Mouse (Mus musculus): Measurements from ENCODE around the gene Tmem150c. TPM values are rescaled to one million over a fixed set of nuclear protein-coding genes. Genes with fewer than 3 reads are reported as not detected.

Tmem150c gene
- total RNA-seq, 2 experiments from 2014 or later, result 48.9 to 50.1 TPM

DNA sequence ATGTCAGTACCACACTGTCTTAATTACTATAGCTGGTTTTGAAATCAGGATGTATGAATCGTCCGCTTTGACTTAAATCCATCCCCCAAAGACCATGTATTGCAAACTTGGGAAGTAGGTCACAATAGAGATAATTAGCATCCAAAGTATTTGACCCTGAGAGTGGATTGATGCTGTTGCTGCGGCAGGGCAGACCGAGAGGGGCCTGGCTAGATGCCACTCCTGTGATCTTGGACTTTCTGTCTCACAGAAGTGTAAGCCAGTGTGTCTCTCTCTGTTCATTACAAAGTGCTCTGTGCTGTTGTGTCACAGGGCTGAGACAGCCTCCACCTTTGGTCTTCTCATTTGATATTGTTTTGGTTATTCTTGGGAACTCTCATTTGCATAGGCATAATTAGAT is 12.5 kb upstream of the Tmem150c start:
- DNase-seq (ENCODE audit: low spot score in 2 of 2), result no peak

DNA sequence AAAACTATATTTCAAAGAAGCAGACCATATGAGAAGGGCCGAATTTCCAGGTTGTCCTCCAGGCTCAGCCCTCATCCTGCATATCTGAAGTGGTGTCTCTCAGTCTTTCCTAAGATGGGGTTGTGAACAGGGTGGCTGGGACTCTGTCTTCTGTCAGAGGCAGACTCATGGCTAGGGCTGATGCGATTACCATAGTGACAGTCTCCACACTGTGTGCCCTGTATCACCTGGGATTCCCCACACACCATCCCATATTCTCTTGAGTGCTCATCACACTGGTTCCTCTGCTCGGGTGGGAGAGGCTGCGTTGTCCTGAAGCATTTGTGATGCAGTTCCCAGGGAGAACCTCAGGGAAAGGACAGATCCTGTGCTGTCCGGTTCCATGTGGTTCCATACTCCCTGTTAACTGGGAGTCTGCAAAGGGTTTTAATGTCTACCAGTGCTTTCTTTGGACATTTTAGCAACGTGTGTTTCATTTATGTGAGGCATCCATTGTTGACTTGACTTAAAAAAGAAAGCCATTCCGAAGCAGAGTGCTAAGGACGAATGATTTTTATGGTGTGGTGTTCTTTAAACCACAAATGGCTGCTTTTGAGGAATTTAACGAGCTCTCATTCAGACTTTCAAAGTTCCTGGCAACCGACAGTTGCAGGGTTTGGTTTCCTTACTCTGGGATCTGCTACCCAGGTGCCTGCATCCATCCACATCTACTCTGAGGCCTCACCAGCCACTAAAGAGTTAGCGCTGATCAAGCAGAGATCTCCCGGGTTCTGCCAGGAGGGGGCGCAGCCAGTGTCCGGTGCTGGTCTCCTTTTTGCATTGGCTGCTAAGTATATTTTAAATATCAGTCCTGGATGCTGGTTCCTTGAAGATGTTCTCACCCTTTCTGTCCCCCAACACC is 7.2 kb upstream of the Tmem150c start:
- peak; percentile 64 to 66 for DNase-seq (ENCODE audit: low spot score in 2 of 2)

DNA sequence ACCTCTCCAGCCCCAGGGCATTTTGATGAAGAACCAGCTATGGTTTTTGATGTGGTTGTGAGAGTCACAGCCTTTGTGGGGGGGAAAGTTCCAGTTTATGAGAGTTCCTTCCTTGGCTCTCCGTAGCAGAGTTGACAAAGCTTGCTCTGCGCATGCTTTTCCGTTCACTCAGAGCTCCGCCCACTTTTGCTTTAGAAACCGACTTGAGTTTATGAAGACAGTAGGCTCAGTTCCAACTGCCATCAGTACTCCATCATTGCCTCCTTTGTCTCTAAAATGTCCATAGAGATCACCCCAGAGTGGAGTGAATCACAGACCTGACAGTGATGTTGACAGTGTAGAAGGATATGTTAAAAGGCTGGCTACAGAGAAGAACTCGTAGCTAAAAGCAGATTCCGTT is 3.8 kb upstream of the Tmem150c start:
- DNase-seq (ENCODE audit: low spot score in 2 of 2), result no peak

DNA sequence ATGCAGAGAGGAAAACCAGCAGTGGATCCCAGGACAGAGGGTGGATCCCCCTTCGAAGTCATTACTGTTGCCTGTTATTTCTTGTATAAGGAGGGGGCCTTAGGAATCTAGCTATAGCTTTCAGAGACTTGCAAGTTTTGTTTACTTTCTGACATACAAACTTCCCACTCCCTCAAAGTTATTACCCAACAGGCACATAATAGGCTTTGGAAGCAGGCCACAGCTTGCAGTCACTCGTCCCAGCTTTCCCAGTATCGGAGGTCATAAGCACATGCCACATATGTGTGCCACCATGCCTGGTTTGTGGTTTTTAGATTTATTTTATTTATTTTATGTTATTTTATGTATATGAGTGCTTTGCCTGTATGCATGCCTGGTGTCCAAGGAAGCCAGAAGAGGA is 3.2 kb upstream of the Tmem150c start:
- DNase-seq (ENCODE audit: low spot score in 2 of 2), result no peak

DNA sequence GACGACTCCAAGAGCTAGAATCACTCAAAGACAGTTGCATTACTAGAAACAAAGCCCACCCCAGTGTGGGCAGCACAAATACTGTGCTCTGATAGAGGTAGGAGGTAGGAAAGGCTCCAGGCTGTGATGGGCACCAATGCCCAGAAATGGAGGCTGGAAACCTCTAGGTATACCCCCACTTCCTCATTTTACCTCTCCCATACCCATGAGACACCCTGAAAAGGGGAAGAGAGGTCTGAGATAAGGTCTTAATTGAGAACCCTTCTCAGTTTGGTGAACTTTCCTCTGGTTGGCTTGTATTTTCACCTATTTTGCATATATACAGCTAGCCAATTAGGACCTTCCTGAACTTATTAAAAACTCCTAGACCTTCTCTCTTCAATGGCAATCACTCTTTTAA is 2.4 kb upstream of the Tmem150c start:
- no peak for DNase-seq (ENCODE audit: low spot score in 2 of 2)

DNA sequence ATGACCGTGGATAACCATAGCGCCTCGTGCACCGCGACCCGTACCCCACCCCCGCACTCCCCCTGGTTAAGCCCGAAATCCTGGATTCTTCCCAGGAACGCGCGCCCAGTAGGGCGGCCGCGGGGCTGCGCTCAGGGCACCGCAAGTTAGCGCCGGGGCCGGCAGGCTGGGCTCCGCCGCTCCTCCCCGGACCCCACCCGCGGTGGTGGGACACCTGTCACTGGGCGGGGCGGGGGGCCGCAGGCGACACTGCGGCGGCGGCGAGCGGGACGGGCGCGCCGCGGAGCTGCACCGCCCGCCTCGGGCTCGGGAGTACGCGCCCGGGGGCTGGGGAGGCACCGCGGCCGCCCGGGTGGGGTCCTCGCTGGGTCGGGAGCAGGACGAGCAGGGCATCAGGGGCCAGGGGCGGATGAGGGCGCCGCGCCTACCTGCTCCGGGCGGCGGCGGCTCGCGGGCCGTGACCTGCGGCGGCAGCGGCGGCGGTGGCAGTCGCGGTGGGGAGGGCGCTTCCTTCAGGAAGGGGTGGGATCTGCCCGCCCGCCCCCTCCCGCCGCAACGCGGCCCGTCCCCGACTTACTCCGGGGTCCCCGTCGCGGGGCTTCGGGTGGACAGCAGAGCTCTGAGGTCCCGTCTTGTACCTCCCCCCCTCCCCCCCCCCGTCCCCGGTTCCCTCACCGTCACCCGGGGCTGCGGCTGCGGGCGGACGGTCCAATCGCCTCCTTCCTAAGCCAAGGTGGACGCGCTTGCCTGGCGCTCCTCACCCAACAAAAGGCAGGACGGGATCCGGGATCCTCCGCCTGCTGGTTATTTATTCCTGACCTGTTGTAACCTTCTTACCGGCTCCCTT is 594 bp downstream of the Tmem150c start:
- peak in 1 of 2 experiments; percentile 25 for DNase-seq (ENCODE audit: low spot score in 2 of 2)

DNA sequence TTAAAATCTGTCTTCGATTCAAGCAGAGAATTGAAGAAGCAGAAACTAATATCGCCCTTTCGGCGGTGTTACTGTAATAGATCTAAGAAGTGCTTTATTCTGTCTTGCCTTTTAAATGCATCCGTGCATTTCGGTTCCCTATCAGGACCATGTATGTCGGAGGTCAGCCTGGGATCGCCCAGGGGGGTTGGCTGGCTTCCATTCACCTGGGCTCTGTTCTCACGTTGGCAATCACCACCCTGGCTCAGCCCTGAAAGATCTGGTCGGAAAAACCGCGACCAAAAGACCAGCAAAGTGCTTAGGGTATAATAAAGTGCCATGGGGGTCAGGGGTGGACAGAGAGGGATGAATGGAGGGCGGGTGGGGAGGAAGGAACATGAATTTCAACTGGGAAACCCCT is 1.3 kb downstream of the Tmem150c start:
- DNase-seq (ENCODE audit: low spot score in 2 of 2), result no peak

DNA sequence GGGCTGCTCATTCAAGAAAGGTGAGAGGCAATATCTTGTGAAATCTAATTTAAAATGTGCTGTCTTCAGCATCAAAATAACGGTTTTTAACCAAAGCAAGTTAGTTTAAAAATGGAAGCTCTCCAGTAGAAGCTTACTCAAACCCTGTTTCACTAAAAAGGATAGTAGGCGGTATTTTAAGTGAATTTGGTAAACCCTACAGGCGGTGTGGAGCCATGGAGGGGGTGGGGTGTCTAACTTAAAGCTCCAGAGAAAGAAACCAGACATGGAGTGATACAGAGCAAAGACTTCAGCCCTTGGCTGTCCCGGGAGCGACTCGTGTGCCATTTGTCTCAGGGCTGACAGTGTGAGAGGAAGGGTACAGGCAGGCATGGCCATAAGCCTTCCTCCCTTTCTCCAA is 4.0 kb downstream of the Tmem150c start:
- peak in 1 of 2 experiments; percentile 19 for DNase-seq (ENCODE audit: low spot score in 2 of 2)

DNA sequence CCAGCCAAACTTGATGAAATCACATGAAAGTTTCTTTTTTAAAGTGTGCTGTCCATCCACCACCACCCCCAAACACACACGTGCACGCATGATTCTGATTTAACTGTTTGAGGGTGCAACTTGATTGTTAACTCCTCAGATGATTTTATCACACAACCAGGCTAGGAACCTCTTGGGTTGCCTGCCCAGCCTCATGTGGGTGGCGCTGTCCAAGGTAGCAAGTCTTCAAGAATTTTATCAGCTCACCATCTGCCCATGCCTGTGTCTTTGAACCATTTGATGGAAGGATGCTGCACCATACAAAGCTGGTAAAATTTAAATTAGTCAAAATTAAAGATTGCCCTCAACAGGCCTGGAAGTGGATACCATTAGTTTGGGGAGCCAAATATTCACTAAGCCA is 9.6 kb downstream of the Tmem150c start:
- DNase-seq (ENCODE audit: low spot score in 2 of 2), result no peak

DNA sequence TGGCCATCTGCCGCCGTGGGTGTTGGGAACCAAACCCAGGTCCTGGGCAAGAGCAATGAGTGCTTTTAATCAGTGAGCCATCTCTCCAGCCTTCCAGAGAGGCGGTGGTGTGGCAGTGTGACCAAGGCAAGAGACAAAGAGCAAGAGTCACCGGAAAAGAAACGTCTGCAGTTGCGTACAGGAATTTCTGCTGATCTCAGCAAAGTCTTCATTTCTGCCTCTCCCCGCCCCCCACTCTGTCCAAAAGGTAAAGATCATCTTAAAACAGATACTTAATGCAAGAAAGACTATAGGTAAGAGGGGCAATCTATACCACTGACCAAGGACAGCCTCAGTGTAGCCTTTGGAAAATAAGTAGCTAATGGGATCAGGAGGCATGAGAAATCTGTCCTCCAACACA is 14.8 kb downstream of the Tmem150c start:
- DNase-seq (ENCODE audit: low spot score in 2 of 2), result no peak

DNA sequence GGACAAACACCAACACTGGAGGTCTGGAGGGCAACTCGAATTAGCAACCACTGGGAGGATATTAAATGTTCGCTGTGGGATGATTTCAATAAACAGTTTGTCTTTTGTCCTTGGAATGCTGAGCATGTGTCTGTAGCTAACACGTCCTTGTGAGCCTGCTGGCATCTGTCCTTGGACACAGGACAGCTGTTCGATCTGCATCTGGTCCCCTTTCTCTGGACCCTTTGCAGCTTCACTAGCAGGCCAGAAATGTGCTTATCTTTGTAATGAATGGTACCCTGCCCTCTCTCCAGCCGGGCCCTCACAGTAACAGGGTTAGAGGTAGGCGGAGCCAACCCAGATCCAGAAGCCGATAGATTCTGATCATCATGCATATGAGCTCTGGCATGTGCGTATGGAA is 32.3 kb downstream of the Tmem150c start:
- no peak for DNase-seq (ENCODE audit: low spot score in 2 of 2)

DNA sequence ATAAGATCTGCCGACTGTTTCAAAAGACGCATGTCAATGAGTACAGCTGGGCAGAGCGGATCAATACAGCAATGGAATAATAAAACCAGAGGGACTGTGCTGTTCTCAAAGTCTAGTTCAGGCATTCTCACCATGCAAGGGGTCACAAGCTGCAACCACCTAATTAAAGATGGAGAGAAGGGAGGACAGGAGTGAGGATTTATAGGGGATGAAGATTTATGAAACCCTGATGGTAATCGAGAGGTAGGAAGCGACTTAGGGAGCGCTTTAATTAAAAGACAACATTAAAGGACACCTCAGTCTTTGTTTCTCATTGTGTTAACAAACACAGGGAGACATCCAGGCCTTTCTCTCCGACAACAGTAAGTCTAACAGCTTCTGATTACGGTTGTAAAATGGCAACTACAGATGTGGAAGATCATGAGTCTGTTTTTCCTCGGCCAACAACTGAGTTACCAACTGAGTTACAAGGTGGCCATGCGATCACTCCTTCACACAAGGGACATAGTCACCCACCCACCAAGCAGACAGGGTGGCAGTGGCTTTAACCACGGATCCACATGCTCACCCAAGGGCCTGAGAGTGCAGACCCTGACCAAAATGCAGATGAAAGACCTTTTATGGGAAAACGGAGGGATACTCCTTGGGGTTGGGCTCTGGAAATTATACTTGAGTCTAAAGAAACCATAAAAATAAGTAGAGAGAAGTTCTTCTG is 34.0 kb downstream of the Tmem150c start:
- no peak for DNase-seq (ENCODE audit: low spot score in 2 of 2)

DNA sequence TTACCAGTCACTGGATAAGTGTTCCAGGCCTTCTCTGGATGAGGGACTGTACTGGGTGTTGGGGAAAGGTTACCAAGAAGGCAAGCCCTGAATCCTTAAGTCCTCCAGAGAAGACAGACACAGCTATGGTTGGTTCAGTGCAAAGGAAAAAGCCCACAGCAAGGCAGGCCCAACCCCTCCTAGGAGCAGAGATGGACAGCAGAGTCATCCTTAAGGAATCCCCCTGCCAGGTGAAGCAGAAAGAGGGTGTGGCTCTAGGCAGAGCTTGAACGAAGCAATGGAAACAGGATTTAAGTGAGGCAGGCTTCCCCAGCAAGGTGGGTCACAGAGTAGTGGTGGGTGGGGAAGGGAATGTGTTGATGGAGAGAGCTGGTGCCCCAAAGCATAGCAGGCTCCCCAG is 35.1 kb downstream of the Tmem150c start:
- no peak for DNase-seq (ENCODE audit: low spot score in 2 of 2)

DNA sequence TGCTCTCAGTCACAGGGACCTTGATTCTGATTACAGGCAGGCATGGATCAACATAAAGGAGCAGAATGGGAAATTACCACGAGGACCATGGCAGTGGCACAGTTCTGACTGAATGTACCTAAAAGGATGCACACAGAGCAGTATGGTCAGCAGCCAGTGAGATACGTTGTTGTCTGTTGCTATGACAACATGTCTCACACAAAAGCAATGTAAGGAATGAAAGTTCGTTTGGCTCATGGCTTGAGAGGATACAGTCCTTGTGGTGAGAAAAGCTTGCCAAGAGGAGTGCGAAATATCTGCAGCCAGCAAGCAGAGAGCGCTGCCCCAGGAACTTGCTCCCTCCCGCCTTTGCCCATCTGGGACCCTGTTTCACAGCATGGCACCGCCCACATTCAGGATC is 36.3 kb downstream of the Tmem150c start:
- DNase-seq (ENCODE audit: low spot score in 2 of 2), result no peak

DNA sequence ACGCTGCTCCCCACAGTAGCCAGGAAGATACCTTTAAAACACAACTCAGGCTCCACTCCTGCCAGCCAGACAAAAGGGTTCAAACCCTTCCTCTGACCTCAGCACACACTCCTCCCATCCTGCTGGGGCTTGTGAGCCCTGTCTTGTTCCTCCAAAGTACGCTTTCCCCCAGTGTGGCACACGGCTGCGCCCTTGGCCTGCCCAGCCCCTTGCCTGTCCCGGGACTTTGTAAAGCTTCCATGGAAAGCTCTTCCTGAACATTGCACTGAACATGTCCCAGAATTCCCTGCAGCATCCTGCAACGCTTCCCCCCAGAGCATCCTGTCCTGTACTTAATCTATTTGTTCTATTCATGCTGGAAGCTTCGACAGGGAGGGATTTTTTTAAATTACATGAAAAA is 38.4 kb downstream of the Tmem150c start:
- no peak for DNase-seq (ENCODE audit: low spot score in 2 of 2)

DNA sequence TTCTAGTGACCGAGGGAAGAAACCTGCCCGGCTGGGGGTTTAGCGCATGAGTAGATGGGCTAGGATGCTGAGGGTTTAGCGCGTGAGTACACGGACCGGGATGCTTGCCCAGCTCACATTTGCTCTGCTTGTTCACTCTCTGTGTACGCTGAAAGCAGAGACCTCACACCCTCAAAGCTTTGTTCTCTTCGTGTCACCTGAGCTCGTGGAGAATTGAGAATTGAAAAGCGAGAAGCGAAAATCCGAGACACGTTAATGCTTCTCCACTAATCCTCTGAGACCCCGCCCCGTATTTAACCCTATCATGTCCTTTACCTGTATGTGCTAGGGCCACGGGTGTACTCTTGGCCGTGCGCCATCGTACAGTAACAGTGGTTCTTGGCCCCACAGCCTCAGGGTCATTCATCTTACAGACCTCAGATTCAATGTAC is 38.9 kb downstream of the Tmem150c start:
- DNase-seq (ENCODE audit: low spot score in 2 of 2), result no peak

DNA sequence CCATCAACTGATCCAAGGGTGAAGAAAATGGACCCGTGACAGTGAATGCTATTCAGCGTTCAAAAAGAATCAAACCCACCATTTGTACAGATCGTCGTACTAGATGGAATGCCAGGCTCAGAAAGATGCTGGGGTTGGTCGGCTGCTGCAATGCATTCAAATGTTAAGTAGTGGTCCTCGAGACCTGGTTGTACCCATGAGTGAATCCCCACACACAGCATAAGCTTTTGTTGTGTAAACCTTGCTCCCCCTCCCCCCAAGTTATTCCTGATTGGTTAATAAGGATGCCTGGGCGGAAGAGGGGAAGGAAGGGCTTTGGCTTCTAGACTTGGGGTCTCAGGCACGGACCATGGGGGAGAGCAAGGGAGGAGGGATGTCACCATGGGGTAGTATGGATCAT is 40.3 kb downstream of the Tmem150c start:
- no peak for DNase-seq (ENCODE audit: low spot score in 2 of 2)

DNA sequence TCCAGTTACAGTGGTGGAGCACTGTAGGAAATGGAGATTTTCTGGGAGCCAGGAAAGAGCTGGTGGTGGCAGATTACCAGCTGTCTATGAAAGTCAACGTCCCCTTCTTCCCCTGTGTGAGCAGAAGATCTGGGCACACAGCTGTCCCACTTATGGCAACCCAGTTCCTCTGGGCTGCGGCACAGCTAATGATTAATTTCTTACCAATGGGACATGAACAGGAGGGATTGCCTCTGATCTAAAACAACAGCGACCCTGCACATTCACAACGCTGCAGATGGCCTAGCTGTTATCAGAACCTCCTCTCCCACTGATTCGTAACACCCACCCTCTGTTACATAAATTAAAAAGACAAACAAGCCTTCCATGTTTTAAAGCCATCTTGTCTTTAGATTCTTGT is 46.2 kb downstream of the Tmem150c start:
- no peak for DNase-seq (ENCODE audit: low spot score in 2 of 2)

DNA sequence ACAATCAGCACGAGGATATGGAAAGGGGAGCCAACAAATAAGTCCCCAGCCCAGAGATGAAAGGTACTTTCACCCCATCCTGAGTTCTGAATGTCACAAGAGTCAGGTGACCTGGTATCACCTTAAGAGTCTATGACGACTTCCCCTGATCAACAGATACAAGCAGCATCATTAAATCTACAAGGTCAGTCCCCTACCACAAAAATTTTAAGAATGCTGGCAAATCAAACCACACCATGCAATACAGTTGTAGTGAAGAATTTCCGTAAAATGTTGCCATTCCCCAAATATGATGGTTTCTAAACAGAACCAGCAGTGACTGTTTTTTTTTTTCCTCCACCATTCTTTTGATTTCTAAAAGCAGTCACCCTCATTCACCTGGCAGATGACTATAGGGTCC is 49.0 kb downstream of the Tmem150c start:
- DNase-seq (ENCODE audit: low spot score in 2 of 2), result no peak

DNA sequence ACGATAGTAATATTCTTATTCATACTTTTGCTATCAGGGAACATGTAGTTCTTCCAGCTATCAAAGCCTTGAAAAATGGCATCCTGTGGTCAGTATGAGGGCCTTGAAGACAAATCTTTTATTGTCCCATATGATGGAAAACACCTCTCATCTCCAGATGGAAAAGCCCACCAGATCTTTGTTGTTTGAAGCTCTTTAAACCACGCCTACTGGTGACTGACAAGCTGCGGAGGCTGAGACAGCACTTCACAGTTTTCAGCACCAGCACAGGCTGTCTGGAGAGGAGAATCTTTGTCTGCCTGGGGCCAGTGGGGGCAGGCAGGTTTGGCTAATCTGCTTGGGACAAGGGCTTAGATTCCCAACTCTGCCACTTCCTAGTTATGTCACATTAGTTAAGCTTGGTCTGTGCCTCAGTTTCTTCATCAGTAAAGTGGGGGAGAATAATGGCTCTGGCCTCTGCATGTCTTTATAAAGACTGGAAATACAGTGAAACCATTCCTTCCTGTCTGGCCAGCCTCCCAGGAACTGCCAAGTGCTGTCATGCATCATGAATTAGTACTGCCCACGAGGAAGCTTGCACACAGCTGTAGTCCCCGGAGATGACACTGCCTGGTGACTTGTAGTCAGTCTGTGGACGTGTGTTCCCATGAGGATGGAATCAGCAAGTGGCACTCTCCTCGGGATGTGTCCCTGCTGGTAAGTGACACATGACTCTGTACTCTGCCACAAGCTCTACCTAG is 49.9 kb downstream of the Tmem150c start:
- DNase-seq (ENCODE audit: low spot score in 2 of 2), result peak in 1 of 2 experiments; percentile 9

DNA sequence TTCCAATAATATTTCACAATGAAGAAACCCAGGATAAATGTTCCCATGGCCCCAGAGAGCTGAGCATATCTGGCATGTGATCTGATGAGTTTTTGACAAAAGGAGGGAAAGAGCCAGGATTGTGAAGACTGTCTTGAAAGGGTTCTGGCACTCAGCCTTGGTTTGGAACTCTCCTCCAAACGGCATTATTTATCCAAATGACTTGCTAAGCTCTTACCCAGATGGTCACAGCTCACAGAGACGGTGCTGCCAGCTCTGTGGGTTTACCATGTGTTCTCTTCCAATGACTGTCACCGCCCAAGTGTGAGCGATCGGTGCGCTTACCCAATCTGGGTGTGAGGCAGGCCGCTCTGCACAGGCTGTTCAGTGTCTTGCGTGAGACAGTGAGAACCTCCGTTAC is 50.7 kb downstream of the Tmem150c start:
- DNase-seq (ENCODE audit: low spot score in 2 of 2), result peak; percentile 49 to 69

Measured in left cerebral cortex, adult 18-20 months (tissue).